Mouse (Mus musculus) limb, embryonic 14.5 days (tissue): Measurements from ENCODE around the gene Ctnna2. TPM values are rescaled to one million over a fixed set of nuclear protein-coding genes. Genes with fewer than 3 reads are reported as not detected.

Experiments used
- ATAC-seq: fragments of 200-750 bp; cut with Nextera tagmentation; 2 replicates; pipeline ENCODE4 v1.8.0; 2017; ENCODE audit warnings: low read depth, moderate number of reproducible peaks, moderate TSS enrichment; ENCODE audit not compliant: low FRiP score
- DNase-seq: peaks from one replicate; pipeline ENCODE4 v3.0.0-alpha.2; 2015; ENCODE audit warnings: low spot score
- H3K27ac ChIP-seq: fragments of 300-500 bp; sonication (generic); replicated peaks from 2 replicates; pipeline ENCODE4 v1.5.1; 2014; ENCODE audit warnings: low read depth, mild to moderate bottlenecking, low read length, moderate library complexity, mixed read lengths
- H3K27me3 ChIP-seq: fragments of 300-500 bp; sonication (generic); 2 replicates; pipeline ENCODE4 v1.6.1; 2014; ENCODE audit warnings: low read length, mixed read lengths; ENCODE audit not compliant: control insufficient read depth, insufficient read depth
- H3K36me3 ChIP-seq: fragments of 300-500 bp; sonication (generic); 2 replicates; pipeline ENCODE4 v1.6.1; 2014; ENCODE audit warnings: mild to moderate bottlenecking, low read length, moderate library complexity, mixed read lengths; ENCODE audit not compliant: control insufficient read depth, insufficient read depth
- H3K4me1 ChIP-seq: fragments of 300-500 bp; sonication (generic); 2 replicates; pipeline ENCODE4 v1.6.1; 2014; ENCODE audit warnings: antibody characterized with exemption, low read length, mixed read lengths; ENCODE audit not compliant: control insufficient read depth, insufficient read depth
- H3K4me2 ChIP-seq: fragments of 300-500 bp; sonication (generic); replicated peaks from 2 replicates; pipeline ENCODE4 v1.6.1; 2014; ENCODE audit warnings: low read depth, mild to moderate bottlenecking, low read length, moderate library complexity; ENCODE audit not compliant: severe bottlenecking
- H3K4me3 ChIP-seq: fragments of 300-500 bp; sonication (generic); replicated peaks from 2 replicates; pipeline ENCODE4 v1.5.1; 2014; ENCODE audit warnings: low read length
- H3K9ac ChIP-seq: fragments of 300-500 bp; sonication (generic); 2 replicates; pipeline ENCODE4 v1.6.1; 2014; ENCODE audit warnings: mild to moderate bottlenecking, low read depth, low read length, moderate library complexity; ENCODE audit not compliant: severe bottlenecking
- H3K9me3 ChIP-seq: fragments of 300-500 bp; sonication (generic); 2 replicates; pipeline ENCODE4 v1.6.1; 2016; ENCODE audit warnings: low read length; ENCODE audit not compliant: control insufficient read depth
- POLR2A ChIP-seq: fragments of 200-500 bp; IDR thresholded peaks from 2 replicates; pipeline ENCODE4 v1.8.0; 2012; ENCODE audit warnings: inconsistent platforms, mild to moderate bottlenecking, moderate library complexity, borderline replicate concordance; ENCODE audit not compliant: insufficient read depth, insufficient read length; ENCODE audit errors: extremely low read depth
- WGBS: fragments of 180-500 bp; shearing (Covaris S2); extraction: QIAGEN DNeasy Blood & Tissue Kit; methylation state at CpG from one replicate; pipeline ENCODE4 v1.1.7; 2014; 5-methylcytosine and 5-hydroxymethylcytosine counted together
- polyA plus RNA-seq, 2 experiments: library from polyadenylated mRNA; depleted of rRNA in 1 of 2; stranded (reverse) in 1 of 2; unstranded in 1 of 2; fragments of >200 nt; fragmentation: Nextera tagmentation in 1 of 2; extraction: Ambion mirVana in 1 of 2; gene quantifications; 2 replicates each; pipeline versions ENCODE4 v1.2.1 to v1.2.3; 2012 to 2014

Gene Ctnna2
- polyA plus RNA-seq, 2 experiments, result 1.7 to 2.7 TPM

GRCm38 (mm10) chr6:77628573-77629192 is 350.8 kb downstream of the Ctnna2 start:
- no peaks in the 10 kb centered on the region for H3K9me3 ChIP-seq
- H3K4me1 ChIP-seq, result no peaks in the 10 kb centered on the region
- H3K4me2 ChIP-seq, result no peak overlapping the region
- H3K36me3 ChIP-seq, result no peaks in the 10 kb centered on the region
- TF ChIP-seq POLR2A, result no peak
- H3K27me3 ChIP-seq, result no peaks in the 10 kb centered on the region
- 56% methylated on average over 7 of the region's 7 CpGs for WGBS
- ATAC-seq (peak; percentile 62; the same call in 1 of the 2 replicates), DNase-seq (peak; percentile 66)
- H3K27ac ChIP-seq, result no peak overlapping the region
- H3K4me3 ChIP-seq, result no peak overlapping the region
- no peak overlapping the region for H3K9ac ChIP-seq

- no peaks in the 10 kb centered on the region for H3K9me3 ChIP-seq
- 79% methylated on average over 14 of the region's 14 CpGs for WGBS
- no peak overlapping the region for H3K9ac ChIP-seq
- no peak for TF ChIP-seq POLR2A
- H3K27me3 ChIP-seq, result no peaks in the 10 kb centered on the region
- no peaks in the 10 kb centered on the region for H3K4me1 ChIP-seq
- no peak overlapping the region for H3K4me2 ChIP-seq
- H3K36me3 ChIP-seq, result no peaks in the 10 kb centered on the region
- H3K4me3 ChIP-seq, result no peak overlapping the region
- DNase-seq, result peak; percentile 8
- H3K27ac ChIP-seq, result no peak overlapping the region
- ATAC-seq, result no peak
Observed at GRCm38 (mm10) chr6:77604642-77605392, 374.7 kb downstream of the Ctnna2 start.

GRCm38 (mm10) chr6:77603914-77604313 is 375.6 kb downstream of the Ctnna2 start:
- no peak overlapping the region for H3K4me3 ChIP-seq
- no peak overlapping the region for H3K27ac ChIP-seq
- no peaks in the 10 kb centered on the region for H3K36me3 ChIP-seq
- no peaks in the 10 kb centered on the region for H3K27me3 ChIP-seq
- DNase-seq (no peak), ATAC-seq (no peak)
- H3K9ac ChIP-seq, result no peak overlapping the region
- H3K4me2 ChIP-seq, result no peak overlapping the region
- WGBS, result 16% methylated on average over 1 of the region's 1 CpGs
- no peaks in the 10 kb centered on the region for H3K9me3 ChIP-seq
- H3K4me1 ChIP-seq, result no peaks in the 10 kb centered on the region
- TF ChIP-seq POLR2A, result no peak

- ATAC-seq, result no peak
- 27% methylated on average over 2 of the region's 2 CpGs for WGBS
- H3K27ac ChIP-seq, result no peak overlapping the region
- H3K9ac ChIP-seq, result no peak overlapping the region
- DNase-seq, result no peak
- H3K9me3 ChIP-seq, result no peaks in the 10 kb centered on the region
- no peaks in the 10 kb centered on the region for H3K36me3 ChIP-seq
- no peaks in the 10 kb centered on the region for H3K4me1 ChIP-seq
- no peak overlapping the region for H3K4me2 ChIP-seq
- no peak overlapping the region for H3K4me3 ChIP-seq
- H3K27me3 ChIP-seq, result no peaks in the 10 kb centered on the region
- TF ChIP-seq POLR2A, result no peak
Observed at GRCm38 (mm10) chr6:77599244-77599643, 380.3 kb downstream of the Ctnna2 start.

- Histone ChIP-seq H3K4me2 (no peak overlapping the region), H3K27me3 (no peaks in the 10 kb centered on the region), H3K27ac (no peak overlapping the region), H3K4me1 (no peaks in the 10 kb centered on the region), H3K36me3 (no peaks in the 10 kb centered on the region), H3K4me3 (no peak overlapping the region), H3K9me3 (no peaks in the 10 kb centered on the region), H3K9ac (no peak overlapping the region)
- TF ChIP-seq POLR2A, result no peak
- ATAC-seq (no peak), DNase-seq (peak; percentile 15)
- 41% methylated on average over 4 of the region's 4 CpGs for WGBS
Observed at GRCm38 (mm10) chr6:77582568-77582967, 396.9 kb downstream of the Ctnna2 start.
